Mouse (Mus musculus): ENCODE data around the gene Bclaf3.
"Not testable (repeated sequence)": the region's sequence is repeated elsewhere in the genome, so short reads cannot be mapped to it uniquely, and the experiment has no call there.

The Bclaf3 gene

GRCm38 (mm10) chrX:159526388-159526787, at the start of gene Bclaf3:
Gene Bclaf3 (plus strand): TSS chrX:159526688.
- DNase-seq (ENCODE audit: low spot score), result no peak

GRCm38 (mm10) chrX:159478243-159478940, 48.1 kb upstream of the Bclaf3 start:
- not testable (repeated sequence) for DNase-seq (ENCODE audit: low spot score)

- no peak for DNase-seq (ENCODE audit: low spot score)
Measured at GRCm38 (mm10) chrX:159484247-159484646, 42.2 kb upstream of the Bclaf3 start.

GRCm38 (mm10) chrX:159503181-159503580, 23.3 kb upstream of the Bclaf3 start:
- DNase-seq (ENCODE audit: low spot score), result no peak

- DNase-seq (ENCODE audit: low spot score), result no peak
Measured at GRCm38 (mm10) chrX:159508331-159509036, 18.0 kb upstream of the Bclaf3 start.

GRCm38 (mm10) chrX:159509042-159509441, 17.4 kb upstream of the Bclaf3 start:
- DNase-seq (ENCODE audit: low spot score), result no peak

- DNase-seq (ENCODE audit: low spot score), result no peak
Measured at GRCm38 (mm10) chrX:159509847-159510715, 16.4 kb upstream of the Bclaf3 start.

- no peak for DNase-seq (ENCODE audit: low spot score)
Measured at GRCm38 (mm10) chrX:159510716-159511051, 15.8 kb upstream of the Bclaf3 start.

- DNase-seq (ENCODE audit: low spot score), result no peak
Measured at GRCm38 (mm10) chrX:159515599-159515998, 10.9 kb upstream of the Bclaf3 start.

- DNase-seq (ENCODE audit: low spot score), result no peak
Measured at GRCm38 (mm10) chrX:159521780-159522179, 4.7 kb upstream of the Bclaf3 start.

- DNase-seq (ENCODE audit: low spot score), result no peak
Measured at GRCm38 (mm10) chrX:159522651-159523050, 3.8 kb upstream of the Bclaf3 start.

- peak; percentile 83 for DNase-seq (ENCODE audit: low spot score)
Measured at GRCm38 (mm10) chrX:159532427-159532810, 5.9 kb downstream of the Bclaf3 start.

GRCm38 (mm10) chrX:159532811-159533462, 6.4 kb downstream of the Bclaf3 start:
- peak; percentile 10 for DNase-seq (ENCODE audit: low spot score)

- no peak for DNase-seq (ENCODE audit: low spot score)
Measured at GRCm38 (mm10) chrX:159541936-159542335, 15.4 kb downstream of the Bclaf3 start.

GRCm38 (mm10) chrX:159547093-159547492, 20.6 kb downstream of the Bclaf3 start:
- no peak for DNase-seq (ENCODE audit: low spot score)

- DNase-seq (ENCODE audit: low spot score), result not testable (repeated sequence)
Measured at GRCm38 (mm10) chrX:159584738-159585137, 58.2 kb downstream of the Bclaf3 start.

GRCm38 (mm10) chrX:159591633-159592032, 65.1 kb downstream of the Bclaf3 start:
- no peak for DNase-seq (ENCODE audit: low spot score)

GRCm38 (mm10) chrX:159597502-159597901, 71.0 kb downstream of the Bclaf3 start:
- no peak for DNase-seq (ENCODE audit: low spot score)

GRCm38 (mm10) chrX:159604832-159605231, 78.3 kb downstream of the Bclaf3 start:
- no peak for DNase-seq (ENCODE audit: low spot score)

GRCm38 (mm10) chrX:159606936-159607335, 80.4 kb downstream of the Bclaf3 start:
- no peak for DNase-seq (ENCODE audit: low spot score)

- DNase-seq (ENCODE audit: low spot score), result no peak
Measured at GRCm38 (mm10) chrX:159626208-159626906, 99.9 kb downstream of the Bclaf3 start.
